Mouse (Mus musculus) limb, embryonic 12.5 days (tissue): ENCODE measurements around the gene Cyp4a32. TPM values are rescaled to one million over a fixed set of nuclear protein-coding genes. Genes with fewer than 3 reads are reported as not detected.
A peak's percentile ranks its signal among the peaks of the same experiment; 100 is the strongest.

Experiments
- ATAC-seq: fragments of 200-750 bp; cut with Nextera tagmentation; 2 replicates; pipeline ENCODE4 v1.8.0; 2017; ENCODE audit warnings: low read depth, moderate TSS enrichment; ENCODE audit not compliant: insufficient number of reproducible peaks, insufficient read depth, low FRiP score, low TSS enrichment
- H3K27ac ChIP-seq: fragments of 300-500 bp; sonication (generic); 2 replicates; pipeline ENCODE4 v1.5.1; 2016; ENCODE audit warnings: mild to moderate bottlenecking, moderate library complexity
- H3K27me3 ChIP-seq: fragments of 300-500 bp; sonication (generic); 2 replicates; pipeline ENCODE4 v1.6.1; 2016; ENCODE audit warnings: mild to moderate bottlenecking, moderate library complexity
- H3K36me3 ChIP-seq: fragments of 300-500 bp; sonication (generic); 2 replicates; pipeline ENCODE4 v1.6.1; 2016; ENCODE audit warnings: mild to moderate bottlenecking, moderate library complexity
- H3K4me1 ChIP-seq: fragments of 300-500 bp; sonication (generic); replicated peaks from 2 replicates; pipeline ENCODE4 v1.6.1; 2016
- H3K4me2 ChIP-seq: fragments of 300-500 bp; sonication (generic); 2 replicates; pipeline ENCODE4 v1.6.1; 2016; ENCODE audit warnings: mild to moderate bottlenecking, moderate library complexity
- H3K4me3 ChIP-seq: fragments of 300-500 bp; sonication (generic); replicated peaks from 2 replicates; pipeline ENCODE4 v1.5.1; 2016; ENCODE audit warnings: mild to moderate bottlenecking
- H3K9ac ChIP-seq: fragments of 300-500 bp; sonication (generic); replicated peaks from 2 replicates; pipeline ENCODE4 v1.6.1; 2016; ENCODE audit warnings: mild to moderate bottlenecking, moderate library complexity
- H3K9me3 ChIP-seq: fragments of 300-500 bp; sonication (generic); 2 replicates; pipeline ENCODE4 v1.6.1; 2016; ENCODE audit warnings: mild to moderate bottlenecking, moderate library complexity
- WGBS: fragments of 180-500 bp; shearing (Covaris S2); methylation state at CpG from one replicate; pipeline ENCODE4 v1.1.7; 2016; 5-methylcytosine and 5-hydroxymethylcytosine counted together
- polyA plus RNA-seq: library from polyadenylated mRNA; unstranded; fragments of >200 nt; fragmentation: Nextera tagmentation; extraction: Ambion mirVana; gene quantifications from 2 replicates; pipeline ENCODE4 v1.2.1, GENCODE M21; 2016

Gene Cyp4a32
- polyA plus RNA-seq, 1 experiment from 2014 or later: not detected

GRCm38 (mm10) chr4:115657104-115657866 lies 56.5 kb downstream of the Cyp4a32 start:
- Histone ChIP-seq H3K27me3 (peaks cover 9% of the 10 kb centered on the region), H3K4me1 (no peaks in the 10 kb centered on the region; the same call in 1 of the 2 replicates), H3K9ac (peak overlapping the region; percentile 51), H3K4me3 (peak overlapping the region; percentile 46), H3K27ac (no peak overlapping the region), H3K9me3 (no peaks in the 10 kb centered on the region), H3K4me2 (peak overlapping the region; percentile 85), H3K36me3 (no peaks in the 10 kb centered on the region)
- ATAC-seq: peak; percentile 59; the same call in 1 of the 2 replicates
- WGBS: 2% methylated on average over 34 of the region's 34 CpGs

GRCm38 (mm10) chr4:115657867-115658249 lies 57.1 kb downstream of the Cyp4a32 start:
- Histone ChIP-seq H3K4me1 (no peaks in the 10 kb centered on the region; the same call in 1 of the 2 replicates), H3K9ac (no peak overlapping the region), H3K9me3 (no peaks in the 10 kb centered on the region), H3K36me3 (no peaks in the 10 kb centered on the region), H3K4me3 (no peak overlapping the region), H3K27me3 (peaks cover 9% of the 10 kb centered on the region), H3K27ac (no peak overlapping the region), H3K4me2 (peak overlapping the region; percentile 85)
- ATAC-seq: no peak

GRCm38 (mm10) chr4:115659190-115659589 lies 58.4 kb downstream of the Cyp4a32 start:
- no peaks in the 10 kb centered on the region; the same call in 1 of the 2 replicates for H3K4me1 ChIP-seq
- no peak overlapping the region for H3K27ac ChIP-seq
- H3K9ac ChIP-seq: no peak overlapping the region
- no peak overlapping the region for H3K4me2 ChIP-seq
- no peak for ATAC-seq
- no peaks in the 10 kb centered on the region for H3K9me3 ChIP-seq
- no peaks in the 10 kb centered on the region for H3K36me3 ChIP-seq
- peaks cover 9% of the 10 kb centered on the region for H3K27me3 ChIP-seq
- H3K4me3 ChIP-seq: no peak overlapping the region

Other genes with a start within 250 kb of the Cyp4a32 start
- gene Cyp4a12b, start 189.3 kb upstream of the Cyp4a32 start, polyA plus RNA-seq: not detected in 2 replicates
- gene Cyp4a30b, start 148.4 kb upstream of the Cyp4a32 start, polyA plus RNA-seq: not detected in 2 replicates
- not detected in 2 replicates for gene Cyp4a14, start 104.8 kb upstream of the Cyp4a32 start, polyA plus RNA-seq
- gene Cyp4a10, start 82.7 kb upstream of the Cyp4a32 start, polyA plus RNA-seq: not detected in 2 replicates
- gene Cyp4a31, start 37.3 kb upstream of the Cyp4a32 start, polyA plus RNA-seq: not detected in 2 replicates
- gene Cyp4b1, start 46.8 kb downstream of the Cyp4a32 start, polyA plus RNA-seq: not detected in 2 replicates
- 31.9 and 35.2 TPM in 2 replicates for gene Efcab14, start 136.8 kb downstream of the Cyp4a32 start, polyA plus RNA-seq
- gene Tex38, start 180.0 kb downstream of the Cyp4a32 start, polyA plus RNA-seq: 0.36 TPM in 1 of 2 replicates, not detected in the other
- gene Atpaf1, start 183.8 kb downstream of the Cyp4a32 start, polyA plus RNA-seq: 65.5 and 68.7 TPM in 2 replicates
- 8.4 and 8.8 TPM in 2 replicates for gene Mob3c, start 227.1 kb downstream of the Cyp4a32 start, polyA plus RNA-seq
- 33.6 and 38.0 TPM in 2 replicates for gene Mknk1, start 238.2 kb downstream of the Cyp4a32 start, polyA plus RNA-seq